Mouse (Mus musculus): ENCODE results near the gene Mr1.

DNA sequence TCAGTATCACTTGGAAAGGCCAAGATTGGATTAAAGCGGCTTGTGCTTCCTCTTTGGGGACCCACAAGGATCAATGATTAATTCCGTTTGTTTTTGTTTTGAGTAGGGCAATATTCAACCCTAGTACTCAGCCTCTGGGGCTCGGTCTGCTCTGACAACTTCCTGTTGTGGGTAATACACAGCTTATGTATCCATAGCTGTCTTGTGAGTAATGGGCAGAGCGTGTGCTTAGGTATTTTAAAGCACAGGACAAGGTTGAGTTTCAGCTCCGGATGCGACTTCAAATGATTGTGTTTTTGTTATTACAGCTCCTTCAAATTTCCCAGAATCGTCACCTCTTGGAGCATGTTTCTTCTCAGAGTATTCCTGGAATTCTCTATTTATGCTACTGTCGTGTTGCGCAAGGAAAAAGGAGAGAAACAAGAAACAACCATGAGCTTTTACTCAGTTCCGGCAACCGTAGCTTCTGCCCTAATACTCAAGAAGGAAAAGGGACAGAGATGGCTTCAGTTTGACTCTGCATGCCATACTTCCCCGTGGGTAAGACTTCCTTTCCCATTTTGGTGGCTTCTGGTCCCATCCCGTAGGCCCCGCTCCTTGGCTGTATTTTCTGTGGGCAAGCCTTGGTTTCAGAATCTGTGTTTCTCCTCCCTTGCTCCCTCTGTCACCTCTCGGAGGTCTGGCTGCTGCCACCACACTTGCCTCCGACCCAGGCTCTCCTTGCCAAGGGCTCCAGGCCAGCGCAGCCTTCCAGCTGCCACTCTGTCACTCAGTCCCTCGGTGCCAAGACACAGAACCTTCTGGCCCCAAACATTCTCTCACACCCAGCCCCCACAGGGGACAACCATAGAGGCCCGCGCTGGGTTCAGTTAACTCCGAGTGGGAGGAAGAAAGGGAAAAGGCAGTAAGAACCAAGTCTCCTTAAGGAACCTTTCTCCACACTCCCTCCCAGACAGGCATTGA lies 24.4 kb downstream of the Mr1 start:
- TF ChIP-seq CTCF (IDR thresholded peaks at IDR 0.05; ENCODE audit: control insufficient read depth, insufficient read depth, insufficient replicate concordance, low read depth, low read length) (no peak), POLR2A (IDR thresholded peaks at IDR 0.05; ENCODE audit: control insufficient read depth, low read depth, low read length) (peak; percentile 25; the same call in 1 of the 2 replicates)
